Mouse (Mus musculus) intestine, postnatal 0 days (tissue): ENCODE data around the gene Mien1. TPM values are rescaled to one million over a fixed set of nuclear protein-coding genes. Genes with fewer than 3 reads are reported as not detected.

Source experiments
- ATAC-seq: fragments of 200-750 bp; cut with Nextera tagmentation; 2 replicates; pipeline ENCODE4 v1.8.0; 2017; ENCODE audit warnings: mild to moderate bottlenecking, moderate TSS enrichment, moderate library complexity
- H3K27ac ChIP-seq: fragments of 300-500 bp; sonication (generic); 2 replicates; pipeline ENCODE4 v1.5.1; 2014; ENCODE audit warnings: mild to moderate bottlenecking, low read depth, low read length, moderate library complexity
- H3K27me3 ChIP-seq: fragments of 300-500 bp; sonication (generic); replicated peaks from 2 replicates; pipeline ENCODE4 v1.6.1; 2014; ENCODE audit warnings: low read length, mixed read lengths; ENCODE audit not compliant: control insufficient read depth, insufficient read depth
- H3K36me3 ChIP-seq: fragments of 300-500 bp; sonication (generic); 2 replicates; pipeline ENCODE4 v1.6.1; 2014; ENCODE audit warnings: mild to moderate bottlenecking, moderate library complexity; ENCODE audit not compliant: control insufficient read depth, insufficient read depth
- H3K4me1 ChIP-seq: fragments of 300-500 bp; sonication (generic); replicated peaks from 2 replicates; pipeline ENCODE4 v1.6.1; 2014; ENCODE audit warnings: antibody characterized with exemption, low read length, mixed read lengths; ENCODE audit not compliant: control insufficient read depth, insufficient read depth
- H3K4me2 ChIP-seq: fragments of 300-500 bp; sonication (generic); replicated peaks from 2 replicates; pipeline ENCODE4 v1.6.1; 2014; ENCODE audit warnings: low read depth, mild to moderate bottlenecking, moderate library complexity
- H3K4me3 ChIP-seq: fragments of 300-500 bp; sonication (generic); 2 replicates; pipeline ENCODE4 v1.5.1; 2014; ENCODE audit warnings: low read depth, low read length
- H3K9ac ChIP-seq: fragments of 300-500 bp; sonication (generic); 2 replicates; pipeline ENCODE4 v1.6.1; 2014; ENCODE audit warnings: mild to moderate bottlenecking, low read depth, low read length
- H3K9me3 ChIP-seq: fragments of 300-500 bp; sonication (generic); 2 replicates; pipeline ENCODE4 v1.6.1; 2016; ENCODE audit warnings: mixed run types; ENCODE audit not compliant: control insufficient read depth
- CTCF ChIP-seq: sonication (generic); IDR thresholded peaks from 2 replicates; pipeline ENCODE4 v1.5.1; 2016; ENCODE audit warnings: low read depth, mild to moderate bottlenecking, control low read depth, antibody characterized with exemption, moderate library complexity
- WGBS: fragments of 180-500 bp; shearing (Covaris S2); extraction: QIAGEN DNeasy Blood & Tissue Kit; methylation state at CpG from one replicate; pipeline ENCODE4 v1.1.7; 2014; 5-methylcytosine and 5-hydroxymethylcytosine counted together
- polyA plus RNA-seq: library from polyadenylated mRNA; unstranded; fragments of >200 nt; fragmentation: Nextera tagmentation; extraction: Ambion mirVana; gene quantifications from 2 replicates; pipeline ENCODE4 v1.2.1, GENCODE M21; 2015

Gene Mien1
- polyA plus RNA-seq, 1 experiment from 2014 or later: 265 TPM

DNA sequence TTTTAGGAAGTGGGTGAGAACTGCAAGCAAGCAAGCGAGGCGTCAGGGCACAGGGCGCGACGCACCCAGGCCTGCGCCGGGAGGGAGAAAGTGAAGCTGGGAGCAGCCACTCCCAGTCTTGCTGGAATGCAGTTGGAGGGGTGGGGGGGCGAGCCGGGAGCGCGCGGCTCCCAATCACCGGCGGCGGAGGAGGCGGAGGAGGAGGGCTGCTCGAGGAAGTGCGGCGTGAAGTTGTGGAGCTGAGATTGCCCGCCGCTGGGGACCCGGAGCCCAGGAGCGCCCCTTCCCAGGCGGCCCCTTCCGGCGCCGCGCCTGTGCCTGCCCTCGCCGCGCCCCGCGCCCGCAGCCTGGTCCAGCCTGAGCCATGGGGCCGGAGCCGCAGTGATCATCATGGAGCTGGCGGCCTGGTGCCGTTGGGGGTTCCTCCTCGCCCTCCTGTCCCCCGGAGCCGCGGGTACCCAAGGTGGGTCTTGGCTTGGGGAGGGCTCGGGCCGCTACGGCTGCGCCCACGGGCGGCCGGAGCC lies 26.5 kb downstream of the Mien1 start, which contains the start of gene Erbb2:
Gene Erbb2 (plus strand): TSS at position 198 of the 524 bp plus-strand sequence.
- Histone ChIP-seq H3K27me3 (no peaks in the 10 kb centered on the region), H3K36me3 (peaks cover 6% of the 10 kb centered on the region; the same call in 1 of the 2 replicates), H3K4me1 (peaks cover 14% of the 10 kb centered on the region; the same call in 1 of the 2 replicates), H3K27ac (peak within 1 kb of the TSS; percentile 93), H3K9me3 (no peaks in the 10 kb centered on the region), H3K4me3 (peak within 1 kb of the TSS; percentile 76), H3K9ac (peak within 1 kb of the TSS; percentile 91), H3K4me2 (peak within 1 kb of the TSS; percentile 59)
- peak; percentile 79 for ATAC-seq
- WGBS: under 1% methylated on average over 41 of the region's 49 CpGs
- TF ChIP-seq CTCF: peak; percentile 24

DNA sequence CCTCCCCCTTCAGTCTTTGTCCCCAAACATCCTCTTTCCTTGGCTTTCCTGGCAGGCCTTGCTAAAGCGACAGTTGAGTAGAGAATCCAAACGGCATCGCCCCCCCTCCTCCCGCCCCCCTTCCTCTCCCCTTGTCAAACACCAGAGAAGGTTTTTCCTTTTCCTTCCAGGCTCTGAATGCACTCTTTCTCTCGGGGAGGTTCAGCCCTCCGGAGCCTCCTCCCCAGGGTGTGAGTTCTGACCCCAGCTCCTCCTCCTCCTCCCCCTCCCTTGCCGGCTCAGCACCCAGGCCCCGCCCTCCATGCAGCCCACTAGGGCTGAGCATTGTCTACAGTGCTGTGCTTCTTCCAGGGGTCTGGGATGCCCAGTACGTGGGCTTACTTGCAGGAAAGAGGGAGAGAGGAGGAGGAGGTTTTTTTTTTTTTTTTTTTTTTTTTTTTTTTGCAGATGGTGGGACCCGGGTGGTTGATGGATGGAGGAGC lies 29.4 kb downstream of the Mien1 start:
- ATAC-seq: no peak
- no peak for TF ChIP-seq CTCF
- Histone ChIP-seq H3K4me2 (peak overlapping the region; percentile 48), H3K4me3 (no peak overlapping the region), H3K36me3 (no peaks in the 10 kb centered on the region), H3K9ac (0 out of 2 replicates have a peak overlapping the region, but pooled peaks have one; percentile 22), H3K27ac (peak overlapping the region; percentile 66), H3K9me3 (no peaks in the 10 kb centered on the region), H3K27me3 (no peaks in the 10 kb centered on the region), H3K4me1 (0 out of 2 replicates have a peak, but pooled peaks cover 6% of the 10 kb centered on the region)
- 13% methylated on average over 10 of the region's 10 CpGs for WGBS

DNA sequence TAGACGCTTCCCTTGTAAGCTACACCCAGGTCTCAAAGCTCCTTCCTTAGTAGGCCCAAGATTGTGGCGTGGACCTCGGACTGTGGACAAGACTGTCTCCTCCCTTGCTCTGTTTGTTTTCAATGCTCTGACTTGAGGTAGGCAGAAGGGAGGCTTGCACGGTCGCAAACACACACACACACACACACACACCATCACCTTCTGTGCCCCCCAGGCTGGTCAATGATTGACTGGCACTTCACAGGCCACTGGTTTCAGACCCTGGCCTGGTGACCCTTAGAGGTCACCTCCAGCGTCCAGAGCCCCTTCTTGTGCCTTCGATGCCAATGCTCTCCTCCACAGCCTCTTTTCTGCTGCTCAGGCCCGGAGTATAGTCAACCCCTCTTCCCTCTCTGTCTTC lies 29.9 kb downstream of the Mien1 start:
- Histone ChIP-seq H3K9ac (0 out of 2 replicates have a peak overlapping the region, but pooled peaks have one; percentile 22), H3K36me3 (no peaks in the 10 kb centered on the region), H3K4me1 (0 out of 2 replicates have a peak, but pooled peaks cover 4% of the 10 kb centered on the region), H3K4me3 (no peak overlapping the region), H3K27ac (peak overlapping the region; percentile 66), H3K9me3 (no peaks in the 10 kb centered on the region), H3K27me3 (no peaks in the 10 kb centered on the region), H3K4me2 (peak overlapping the region; percentile 48)
- TF ChIP-seq CTCF: no peak
- 32% methylated on average over 8 of the region's 8 CpGs for WGBS
- ATAC-seq: peak; percentile 39

DNA sequence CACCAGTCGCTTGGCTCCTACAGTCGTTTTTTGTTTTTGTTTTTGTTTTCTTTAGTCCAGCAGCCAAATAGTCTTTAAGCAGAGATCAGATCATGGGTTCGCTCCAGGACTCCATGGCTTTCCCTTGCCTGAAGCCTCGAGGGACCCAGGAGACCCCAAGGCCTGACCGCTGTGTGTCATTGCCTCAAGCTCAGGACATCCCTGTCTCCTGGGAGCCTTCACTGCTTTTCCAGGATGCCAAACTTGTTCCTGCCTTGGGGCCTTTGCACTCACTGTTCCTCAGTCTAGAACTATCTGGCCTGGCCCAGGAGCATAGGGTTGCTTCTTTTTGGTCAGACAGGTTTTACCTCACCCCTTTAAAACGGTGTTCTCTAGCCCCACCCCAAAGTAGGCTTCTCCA lies 32.2 kb downstream of the Mien1 start:
- no peaks in the 10 kb centered on the region for H3K36me3 ChIP-seq
- no peak for ATAC-seq
- no peak overlapping the region for H3K9ac ChIP-seq
- 77% methylated on average over 6 of the region's 6 CpGs for WGBS
- no peak overlapping the region for H3K4me2 ChIP-seq
- no peaks in the 10 kb centered on the region for H3K27me3 ChIP-seq
- no peaks in the 10 kb centered on the region for H3K9me3 ChIP-seq
- H3K4me1 ChIP-seq: 0 out of 2 replicates have a peak, but pooled peaks cover 4% of the 10 kb centered on the region
- no peak overlapping the region for H3K27ac ChIP-seq
- no peak for TF ChIP-seq CTCF
- no peak overlapping the region for H3K4me3 ChIP-seq

DNA sequence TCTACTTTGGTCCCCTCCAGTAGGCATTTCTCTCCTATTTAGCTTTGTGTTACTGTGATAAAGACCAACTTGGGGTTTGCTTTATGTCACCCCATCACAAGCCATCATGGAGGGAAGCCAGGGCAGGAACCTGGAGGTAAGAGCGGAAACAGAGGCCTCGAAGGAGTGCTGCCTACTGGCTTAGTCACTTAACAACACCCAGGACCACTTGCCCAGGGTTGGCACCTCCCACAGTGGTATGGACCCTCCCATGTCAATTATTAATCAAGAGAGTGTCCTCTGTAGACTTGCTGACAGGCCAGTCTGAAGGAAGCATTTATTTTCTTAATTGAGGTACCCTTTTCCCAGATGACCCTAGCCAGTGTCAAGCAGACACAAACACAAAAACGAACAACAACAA lies 38.0 kb downstream of the Mien1 start:
- WGBS: 31% methylated on average over 3 of the region's 3 CpGs
- peak; percentile 4; the same call in 1 of the 2 replicates for TF ChIP-seq CTCF
- H3K9me3 ChIP-seq: no peaks in the 10 kb centered on the region
- peak overlapping the region; percentile 69 for H3K4me2 ChIP-seq
- H3K36me3 ChIP-seq: peaks cover 7% of the 10 kb centered on the region
- ATAC-seq: peak; percentile 70
- no peaks in the 10 kb centered on the region for H3K27me3 ChIP-seq
- H3K4me3 ChIP-seq: peak overlapping the region; percentile 55
- H3K4me1 ChIP-seq: 0 out of 2 replicates have a peak, but pooled peaks cover 3% of the 10 kb centered on the region
- peak overlapping the region; percentile 98 for H3K27ac ChIP-seq
- peak overlapping the region; percentile 68; the same call in 1 of the 2 replicates for H3K9ac ChIP-seq

DNA sequence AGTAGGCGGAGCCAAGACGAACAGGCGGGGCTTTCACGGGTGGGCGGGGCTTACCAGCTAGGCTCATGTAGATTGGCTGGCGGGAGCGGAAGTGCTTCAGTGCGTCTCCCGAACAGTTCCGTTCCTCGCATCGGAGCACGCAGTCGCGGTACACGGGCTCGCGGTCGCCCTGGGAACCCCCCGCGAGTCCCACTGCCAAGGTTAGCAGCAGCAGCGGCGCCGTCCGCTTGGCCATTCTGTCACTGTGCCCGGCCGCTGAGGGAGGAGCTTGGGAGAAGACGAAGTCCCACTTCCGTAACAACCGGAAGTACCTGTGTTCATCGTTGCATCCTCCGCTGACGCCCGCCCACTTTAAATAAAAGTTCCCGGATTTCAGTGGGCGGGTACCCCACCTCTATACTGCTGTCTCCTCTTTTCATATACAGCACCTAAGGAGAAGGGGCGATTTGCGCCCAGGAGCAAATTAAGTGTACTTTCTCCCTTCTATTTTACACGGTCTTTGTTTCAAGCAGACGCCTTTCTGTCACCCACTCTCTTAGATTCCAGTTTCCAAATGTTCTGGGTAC lies 38.5 kb downstream of the Mien1 start, which contains the start of gene Pgap3:
Gene Pgap3 (minus strand): TSS at position 330 of the 566 bp plus-strand sequence.
- H3K4me3 ChIP-seq: peak within 1 kb of the TSS; percentile 55
- ATAC-seq: peak; percentile 77
- H3K4me2 ChIP-seq: peak within 1 kb of the TSS; percentile 69
- peaks cover 7% of the 10 kb centered on the region for H3K36me3 ChIP-seq
- no peaks in the 10 kb centered on the region for H3K9me3 ChIP-seq
- TF ChIP-seq CTCF: no peak
- 0% methylated on average over 38 of the region's 40 CpGs for WGBS
- peak within 1 kb of the TSS; percentile 98 for H3K27ac ChIP-seq
- H3K27me3 ChIP-seq: no peaks in the 10 kb centered on the region
- H3K4me1 ChIP-seq: 0 out of 2 replicates have a peak, but pooled peaks cover 4% of the 10 kb centered on the region
- peak within 1 kb of the TSS; percentile 68 for H3K9ac ChIP-seq
